Mouse (Mus musculus) G1E (cell line): ENCODE measurements around the gene Lyrm4.

Experiments
- CTCF ChIP-seq: IDR thresholded peaks from 2 replicates; pipeline ENCODE4 v1.5.1; 2012; ENCODE audit warnings: low read depth, low read length, inconsistent platforms, mixed read lengths
- GATA1 ChIP-seq: IDR thresholded peaks from 2 replicates; pipeline ENCODE4 v1.6.1; 2012; ENCODE audit warnings: borderline replicate concordance, low read length, inconsistent platforms, mixed read lengths
- GATA2 ChIP-seq: IDR thresholded peaks from 2 replicates; pipeline ENCODE4 v1.6.1; 2012; ENCODE audit warnings: low read depth, low read length, inconsistent platforms, borderline replicate concordance
- POLR2AphosphoS5 ChIP-seq: IDR thresholded peaks from 2 replicates; pipeline ENCODE4 v1.6.1; 2012; ENCODE audit warnings: low read depth, low read length, inconsistent platforms; ENCODE audit not compliant: insufficient replicate concordance
- TAL1 ChIP-seq: conservative IDR thresholded peaks from 2 replicates; pipeline ENCODE4 v1.6.1; 2012; ENCODE audit warnings: low read depth, low read length, inconsistent platforms, mixed read lengths

- no peak for TF ChIP-seq CTCF
- TF ChIP-seq TAL1, result no peak
- TF ChIP-seq GATA1, result no peak
- TF ChIP-seq POLR2AphosphoS5, result no peak
- TF ChIP-seq GATA2, result no peak
Observed at GRCm38 (mm10) chr13:36163898-36164297, 46.6 kb upstream of the Lyrm4 start.
